Mouse (Mus musculus): Measurements from ENCODE around the gene Wnt8b.

DNA sequence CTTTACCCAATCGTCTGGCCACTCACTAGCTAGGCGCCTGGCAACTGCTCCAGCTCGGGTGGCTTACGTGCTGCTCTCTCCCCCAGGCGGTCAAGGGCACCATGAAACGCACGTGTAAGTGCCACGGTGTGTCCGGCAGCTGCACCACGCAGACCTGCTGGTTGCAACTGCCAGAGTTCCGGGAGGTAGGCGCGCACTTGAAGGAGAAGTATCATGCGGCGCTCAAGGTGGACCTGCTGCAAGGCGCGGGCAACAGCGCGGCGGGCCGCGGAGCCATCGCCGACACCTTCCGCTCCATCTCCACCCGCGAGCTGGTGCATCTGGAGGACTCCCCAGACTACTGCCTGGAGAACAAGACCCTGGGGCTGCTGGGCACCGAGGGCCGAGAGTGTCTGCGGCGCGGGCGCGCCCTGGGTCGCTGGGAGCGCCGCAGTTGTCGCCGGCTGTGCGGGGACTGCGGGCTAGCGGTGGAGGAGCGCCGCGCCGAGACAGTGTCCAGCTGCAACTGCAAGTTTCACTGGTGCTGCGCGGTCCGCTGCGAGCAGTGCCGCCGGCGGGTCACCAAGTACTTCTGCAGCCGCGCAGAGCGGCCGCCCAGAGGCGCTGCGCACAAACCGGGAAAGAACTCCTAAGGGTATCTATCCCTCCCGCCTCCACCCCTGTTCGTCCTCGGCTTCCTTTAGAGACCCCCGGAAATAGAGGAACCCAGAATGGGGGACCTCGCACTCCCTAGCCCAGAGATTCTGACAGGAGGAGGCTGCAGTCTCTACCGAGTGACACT, 18.4 kb downstream of the Wnt8b start:
- TF ChIP-seq CTCF (IDR thresholded peaks at IDR 0.05; ENCODE audit: extremely low read depth, insufficient read depth, insufficient read length, insufficient replicate concordance) (no peak), POLR2A (IDR thresholded peaks at IDR 0.05; ENCODE audit: low read depth, low read length) (no peak)
